Mouse (Mus musculus): ENCODE results near the gene Actl10. TPM values are rescaled to one million over a fixed set of nuclear protein-coding genes. Genes with fewer than 3 reads are reported as not detected.

Gene Actl10
- not detected in 2 replicates for polyA plus RNA-seq (2012; rRNA removed)

- 78% methylated on average over 4 of the region's 4 CpGs for WGBS
- DNase-seq (ENCODE audit: low read depth, low spot score) = no peak
Observed at GRCm38 (mm10) chr2:154551476-154551875, at the start of gene Actl10. TSS of gene Actl10 (plus strand) at chr2:154551776.

- 71% methylated on average over 2 of the region's 2 CpGs for WGBS
- no peak for DNase-seq (ENCODE audit: low read depth, low spot score)
Observed at GRCm38 (mm10) chr2:154507076-154507475, 44.5 kb upstream of the Actl10 start.

- 48% methylated on average over 9 of the region's 9 CpGs for WGBS
- no peak for DNase-seq (ENCODE audit: low read depth, low spot score)
Observed at GRCm38 (mm10) chr2:154507566-154508283, 43.9 kb upstream of the Actl10 start.

GRCm38 (mm10) chr2:154508450-154508849, 43.1 kb upstream of the Actl10 start:
- 91% methylated on average over 4 of the region's 4 CpGs for WGBS
- no peak for DNase-seq (ENCODE audit: low read depth, low spot score)

GRCm38 (mm10) chr2:154510141-154510540, 41.4 kb upstream of the Actl10 start:
- 85% methylated on average over 3 of the region's 3 CpGs for WGBS
- DNase-seq (ENCODE audit: low read depth, low spot score) = no peak

GRCm38 (mm10) chr2:154516944-154517343, 34.6 kb upstream of the Actl10 start:
- no peak for DNase-seq (ENCODE audit: low read depth, low spot score)
- 77% methylated on average over 3 of the region's 3 CpGs for WGBS

- 84% methylated on average over 5 of the region's 5 CpGs for WGBS
- no peak for DNase-seq (ENCODE audit: low read depth, low spot score)
Observed at GRCm38 (mm10) chr2:154517424-154517823, 34.2 kb upstream of the Actl10 start.

GRCm38 (mm10) chr2:154521449-154521848, 30.1 kb upstream of the Actl10 start:
- no peak for DNase-seq (ENCODE audit: low read depth, low spot score)

- WGBS = 89% methylated on average over 5 of the region's 5 CpGs
Observed at GRCm38 (mm10) chr2:154522334-154522733, 29.2 kb upstream of the Actl10 start.

GRCm38 (mm10) chr2:154525285-154525684, 26.3 kb upstream of the Actl10 start:
- no peak for DNase-seq (ENCODE audit: low read depth, low spot score)
- WGBS = 94% methylated on average over 2 of the region's 2 CpGs

More at GRCm38 (mm10) chr2:154522334-154522733, 29.2 kb upstream of the Actl10 start:
- no peak for DNase-seq (ENCODE audit: low read depth, low spot score)

GRCm38 (mm10) chr2:154526531-154526930, 25.0 kb upstream of the Actl10 start:
- 72% methylated on average over 3 of the region's 3 CpGs for WGBS
- DNase-seq (ENCODE audit: low read depth, low spot score) = no peak

GRCm38 (mm10) chr2:154532888-154533287, 18.7 kb upstream of the Actl10 start:
- 83% methylated on average over 3 of the region's 3 CpGs for WGBS
- DNase-seq (ENCODE audit: low read depth, low spot score) = no peak

GRCm38 (mm10) chr2:154534704-154535270, 16.8 kb upstream of the Actl10 start:
- WGBS = 91% methylated on average over 12 of the region's 12 CpGs
- no peak for DNase-seq (ENCODE audit: low read depth, low spot score)

- DNase-seq (ENCODE audit: low read depth, low spot score) = no peak
- 66% methylated on average over 2 of the region's 2 CpGs for WGBS
Observed at GRCm38 (mm10) chr2:154538310-154538709, 13.3 kb upstream of the Actl10 start.

GRCm38 (mm10) chr2:154538710-154539109, 12.9 kb upstream of the Actl10 start:
- 34% methylated on average over 3 of the region's 3 CpGs for WGBS

GRCm38 (mm10) chr2:154539720-154540119, 11.9 kb upstream of the Actl10 start:
- no peak for DNase-seq (ENCODE audit: low read depth, low spot score)
- 77% methylated on average over 3 of the region's 3 CpGs for WGBS

More at GRCm38 (mm10) chr2:154538710-154539109, 12.9 kb upstream of the Actl10 start:
- no peak for DNase-seq (ENCODE audit: low read depth, low spot score)

- DNase-seq (ENCODE audit: low read depth, low spot score) = no peak
- 94% methylated on average over 2 of the region's 2 CpGs for WGBS
Observed at GRCm38 (mm10) chr2:154541630-154542029, 9.9 kb upstream of the Actl10 start.

- WGBS = 81% methylated on average over 9 of the region's 9 CpGs
Observed at GRCm38 (mm10) chr2:154543567-154544347, 7.8 kb upstream of the Actl10 start.

GRCm38 (mm10) chr2:154546711-154547110, 4.9 kb upstream of the Actl10 start, which contains the start of gene 1700003F12Rik:
TSS of gene 1700003F12Rik (plus strand) at chr2:154547085.
- 92% methylated on average over 10 of the region's 10 CpGs for WGBS
- no peak for DNase-seq (ENCODE audit: low read depth, low spot score)

More at GRCm38 (mm10) chr2:154543567-154544347, 7.8 kb upstream of the Actl10 start:
- DNase-seq (ENCODE audit: low read depth, low spot score) = no peak

GRCm38 (mm10) chr2:154548688-154549087, 2.9 kb upstream of the Actl10 start:
- DNase-seq (ENCODE audit: low read depth, low spot score) = no peak

More at GRCm38 (mm10) chr2:154548688-154549087, 2.9 kb upstream of the Actl10 start:
- WGBS = 66% methylated on average over 3 of the region's 3 CpGs
